Mouse (Mus musculus): ENCODE measurements at regions not wholly inside any gene's neighbourhood (a gene's known extent, or its start where the extent isn't known, plus 50 kb on each side); places are given as distances from the start of the nearest gene placed in this dataset.

- ATAC-seq (ENCODE audit: low FRiP score): no peak
- H3K4me1 ChIP-seq: no peaks in the 10 kb centered on the region
- H3K4me3 ChIP-seq (replicated peaks): no peak overlapping the region
- no peak overlapping the region for H3K4me2 ChIP-seq
- H3K36me3 ChIP-seq: no peaks in the 10 kb centered on the region
- H3K27ac ChIP-seq (replicated peaks): no peak overlapping the region
- WGBS: 96% methylated on average over 4 of the region's 4 CpGs
- no peaks in the 10 kb centered on the region for H3K9me3 ChIP-seq (replicated peaks)
- H3K27me3 ChIP-seq (replicated peaks): no peaks in the 10 kb centered on the region
- H3K9ac ChIP-seq (replicated peaks): no peak overlapping the region
Measured at GRCm38 (mm10) chr6:58752496-58752895, 78.8 kb upstream of the Herc3 start.

GRCm38 (mm10) chr6:58756309-58757015 lies 74.8 kb upstream of the Herc3 start:
- no peak overlapping the region for H3K4me3 ChIP-seq (replicated peaks)
- H3K9ac ChIP-seq (replicated peaks): no peak overlapping the region
- no peak overlapping the region for H3K4me2 ChIP-seq
- WGBS: 78% methylated on average over 2 of the region's 2 CpGs
- no peaks in the 10 kb centered on the region for H3K4me1 ChIP-seq
- H3K36me3 ChIP-seq: no peaks in the 10 kb centered on the region
- H3K27ac ChIP-seq (replicated peaks): no peak overlapping the region
- H3K27me3 ChIP-seq (replicated peaks): no peaks in the 10 kb centered on the region
- no peak for ATAC-seq (ENCODE audit: low FRiP score)
- H3K9me3 ChIP-seq (replicated peaks): no peaks in the 10 kb centered on the region

GRCm38 (mm10) chr6:58757339-58757738 lies 73.9 kb upstream of the Herc3 start:
- no peak for ATAC-seq (ENCODE audit: low FRiP score)
- WGBS: 91% methylated on average over 4 of the region's 4 CpGs
- H3K9me3 ChIP-seq (replicated peaks): no peaks in the 10 kb centered on the region
- H3K4me1 ChIP-seq: no peaks in the 10 kb centered on the region
- H3K27ac ChIP-seq (replicated peaks): no peak overlapping the region
- H3K4me3 ChIP-seq (replicated peaks): no peak overlapping the region
- no peaks in the 10 kb centered on the region for H3K36me3 ChIP-seq
- no peak overlapping the region for H3K9ac ChIP-seq (replicated peaks)
- no peaks in the 10 kb centered on the region for H3K27me3 ChIP-seq (replicated peaks)
- H3K4me2 ChIP-seq: no peak overlapping the region

GRCm38 (mm10) chr6:58770654-58771218 lies 60.5 kb upstream of the Herc3 start:
- Histone ChIP-seq H3K4me3 (replicated peaks) (no peak overlapping the region), H3K9ac (replicated peaks) (no peak overlapping the region), H3K36me3 (no peaks in the 10 kb centered on the region), H3K4me2 (no peak overlapping the region), H3K9me3 (replicated peaks) (no peaks in the 10 kb centered on the region), H3K4me1 (no peaks in the 10 kb centered on the region), H3K27ac (replicated peaks) (no peak overlapping the region), H3K27me3 (replicated peaks) (no peaks in the 10 kb centered on the region)
- 27% methylated on average over 8 of the region's 8 CpGs for WGBS
- peak; percentile 47; the same call in 1 of the 2 replicates for ATAC-seq (ENCODE audit: low FRiP score)

- Histone ChIP-seq H3K36me3 (no peaks in the 10 kb centered on the region), H3K27me3 (replicated peaks) (no peaks in the 10 kb centered on the region), H3K9ac (replicated peaks) (no peak overlapping the region), H3K4me2 (no peak overlapping the region), H3K27ac (replicated peaks) (no peak overlapping the region), H3K9me3 (replicated peaks) (no peaks in the 10 kb centered on the region), H3K4me1 (no peaks in the 10 kb centered on the region), H3K4me3 (replicated peaks) (no peak overlapping the region)
- 0% methylated on average over 1 of the region's 1 CpGs for WGBS
- ATAC-seq (ENCODE audit: low FRiP score): peak; percentile 57
Measured at GRCm38 (mm10) chr6:58772014-58772413, 59.3 kb upstream of the Herc3 start.
